Mouse (Mus musculus): ENCODE results near the gene Rfk. TPM values are rescaled to one million over a fixed set of nuclear protein-coding genes. Genes with fewer than 3 reads are reported as not detected.
A peak's percentile ranks its signal among the peaks of the same experiment; 100 is the strongest.

The Rfk gene
- polyA plus RNA-seq, 1 experiment, result 44.1 TPM

GRCm38 (mm10) chr19:17385426-17385825, 8.4 kb upstream of the Rfk start:
- TF ChIP-seq POLR2A (IDR thresholded peaks at IDR 0.05; ENCODE audit: borderline replicate concordance, extremely low read depth, insufficient read depth, insufficient read length, poor library complexity, severe bottlenecking), result no peak
- no peak for TF ChIP-seq CTCF (IDR thresholded peaks at IDR 0.05; ENCODE audit: borderline replicate concordance, extremely low read depth, insufficient read depth, insufficient read length)
- DNase-seq (ENCODE audit: low read depth), result no peak

GRCm38 (mm10) chr19:17386424-17386823, 7.4 kb upstream of the Rfk start:
- TF ChIP-seq POLR2A (IDR thresholded peaks at IDR 0.05; ENCODE audit: borderline replicate concordance, extremely low read depth, insufficient read depth, insufficient read length, poor library complexity, severe bottlenecking) (no peak), CTCF (IDR thresholded peaks at IDR 0.05; ENCODE audit: borderline replicate concordance, extremely low read depth, insufficient read depth, insufficient read length) (no peak)
- DNase-seq (ENCODE audit: low read depth), result peak; percentile 52

GRCm38 (mm10) chr19:17388404-17388803, 5.4 kb upstream of the Rfk start:
- peak; percentile 75 for DNase-seq (ENCODE audit: low read depth)
- TF ChIP-seq CTCF (IDR thresholded peaks at IDR 0.05; ENCODE audit: borderline replicate concordance, extremely low read depth, insufficient read depth, insufficient read length) (peak; percentile 39; the same call in 1 of the 2 replicates), POLR2A (IDR thresholded peaks at IDR 0.05; ENCODE audit: borderline replicate concordance, extremely low read depth, insufficient read depth, insufficient read length, poor library complexity, severe bottlenecking) (no peak)

GRCm38 (mm10) chr19:17392866-17393265, 977 bp upstream of the Rfk start:
- no peak for DNase-seq (ENCODE audit: low read depth)
- TF ChIP-seq CTCF (IDR thresholded peaks at IDR 0.05; ENCODE audit: borderline replicate concordance, extremely low read depth, insufficient read depth, insufficient read length), result no peak
- no peak for TF ChIP-seq POLR2A (IDR thresholded peaks at IDR 0.05; ENCODE audit: borderline replicate concordance, extremely low read depth, insufficient read depth, insufficient read length, poor library complexity, severe bottlenecking)

- TF ChIP-seq POLR2A (IDR thresholded peaks at IDR 0.05; ENCODE audit: borderline replicate concordance, extremely low read depth, insufficient read depth, insufficient read length, poor library complexity, severe bottlenecking), result no peak
- TF ChIP-seq CTCF (IDR thresholded peaks at IDR 0.05; ENCODE audit: borderline replicate concordance, extremely low read depth, insufficient read depth, insufficient read length), result no peak
- no peak for DNase-seq (ENCODE audit: low read depth)
Observed at GRCm38 (mm10) chr19:17396802-17397201, 3.0 kb downstream of the Rfk start.

GRCm38 (mm10) chr19:17397922-17398321, 4.1 kb downstream of the Rfk start:
- DNase-seq (ENCODE audit: low read depth), result peak; percentile 15
- TF ChIP-seq POLR2A (IDR thresholded peaks at IDR 0.05; ENCODE audit: borderline replicate concordance, extremely low read depth, insufficient read depth, insufficient read length, poor library complexity, severe bottlenecking) (no peak), CTCF (IDR thresholded peaks at IDR 0.05; ENCODE audit: borderline replicate concordance, extremely low read depth, insufficient read depth, insufficient read length) (no peak)

GRCm38 (mm10) chr19:17399965-17400364, 6.1 kb downstream of the Rfk start:
- TF ChIP-seq CTCF (IDR thresholded peaks at IDR 0.05; ENCODE audit: borderline replicate concordance, extremely low read depth, insufficient read depth, insufficient read length) (no peak), POLR2A (IDR thresholded peaks at IDR 0.05; ENCODE audit: borderline replicate concordance, extremely low read depth, insufficient read depth, insufficient read length, poor library complexity, severe bottlenecking) (no peak)
- no peak for DNase-seq (ENCODE audit: low read depth)

- no peak for DNase-seq (ENCODE audit: low read depth)
- TF ChIP-seq CTCF (IDR thresholded peaks at IDR 0.05; ENCODE audit: borderline replicate concordance, extremely low read depth, insufficient read depth, insufficient read length) (no peak), POLR2A (IDR thresholded peaks at IDR 0.05; ENCODE audit: borderline replicate concordance, extremely low read depth, insufficient read depth, insufficient read length, poor library complexity, severe bottlenecking) (no peak)
Observed at GRCm38 (mm10) chr19:17400571-17400970, 6.7 kb downstream of the Rfk start.

- TF ChIP-seq CTCF (IDR thresholded peaks at IDR 0.05; ENCODE audit: borderline replicate concordance, extremely low read depth, insufficient read depth, insufficient read length) (no peak), POLR2A (IDR thresholded peaks at IDR 0.05; ENCODE audit: borderline replicate concordance, extremely low read depth, insufficient read depth, insufficient read length, poor library complexity, severe bottlenecking) (no peak)
- DNase-seq (ENCODE audit: low read depth), result no peak
Observed at GRCm38 (mm10) chr19:17403175-17403574, 9.3 kb downstream of the Rfk start.

- DNase-seq (ENCODE audit: low read depth), result no peak
- TF ChIP-seq POLR2A (IDR thresholded peaks at IDR 0.05; ENCODE audit: borderline replicate concordance, extremely low read depth, insufficient read depth, insufficient read length, poor library complexity, severe bottlenecking) (no peak), CTCF (IDR thresholded peaks at IDR 0.05; ENCODE audit: borderline replicate concordance, extremely low read depth, insufficient read depth, insufficient read length) (no peak)
Observed at GRCm38 (mm10) chr19:17406823-17407222, 13.0 kb downstream of the Rfk start.

- TF ChIP-seq CTCF (IDR thresholded peaks at IDR 0.05; ENCODE audit: borderline replicate concordance, extremely low read depth, insufficient read depth, insufficient read length) (no peak), POLR2A (IDR thresholded peaks at IDR 0.05; ENCODE audit: borderline replicate concordance, extremely low read depth, insufficient read depth, insufficient read length, poor library complexity, severe bottlenecking) (no peak)
- DNase-seq (ENCODE audit: low read depth), result no peak
Observed at GRCm38 (mm10) chr19:17408591-17408990, 14.7 kb downstream of the Rfk start.

GRCm38 (mm10) chr19:17409351-17409750, 15.5 kb downstream of the Rfk start:
- no peak for DNase-seq (ENCODE audit: low read depth)
- TF ChIP-seq POLR2A (IDR thresholded peaks at IDR 0.05; ENCODE audit: borderline replicate concordance, extremely low read depth, insufficient read depth, insufficient read length, poor library complexity, severe bottlenecking), result no peak
- TF ChIP-seq CTCF (IDR thresholded peaks at IDR 0.05; ENCODE audit: borderline replicate concordance, extremely low read depth, insufficient read depth, insufficient read length), result no peak
